Mouse (Mus musculus) testis, adult 2 months (tissue): ENCODE data around the gene Atg101.

ENCODE experiments used
- CTCF ChIP-seq: fragments of 200-500 bp; IDR thresholded peaks from 2 replicates; pipeline ENCODE4 v1.5.1; 2012; ENCODE audit warnings: low read depth, mild to moderate bottlenecking, inconsistent platforms, low read length, moderate library complexity; ENCODE audit not compliant: control insufficient read depth, insufficient read depth, insufficient replicate concordance
- POLR2A ChIP-seq: fragments of 200-500 bp; IDR thresholded peaks from 2 replicates; pipeline ENCODE4 v1.6.1; 2012; ENCODE audit warnings: low read depth, mild to moderate bottlenecking, inconsistent platforms, low read length, moderate library complexity; ENCODE audit not compliant: control insufficient read depth

- TF ChIP-seq CTCF, result no peak
- no peak for TF ChIP-seq POLR2A
Observed at GRCm38 (mm10) chr15:101331090-101331489, 47.0 kb downstream of the Atg101 start.
